Mouse (Mus musculus) testis, adult 2 months (tissue): ENCODE measurements around the gene Cobll1.

ENCODE experiments used
- CTCF ChIP-seq: fragments of 200-500 bp; IDR thresholded peaks from 2 replicates; pipeline ENCODE4 v1.5.1; 2012; ENCODE audit warnings: low read depth, mild to moderate bottlenecking, inconsistent platforms, low read length, moderate library complexity; ENCODE audit not compliant: control insufficient read depth, insufficient read depth, insufficient replicate concordance
- POLR2A ChIP-seq: fragments of 200-500 bp; IDR thresholded peaks from 2 replicates; pipeline ENCODE4 v1.6.1; 2012; ENCODE audit warnings: low read depth, mild to moderate bottlenecking, inconsistent platforms, low read length, moderate library complexity; ENCODE audit not compliant: control insufficient read depth

DNA sequence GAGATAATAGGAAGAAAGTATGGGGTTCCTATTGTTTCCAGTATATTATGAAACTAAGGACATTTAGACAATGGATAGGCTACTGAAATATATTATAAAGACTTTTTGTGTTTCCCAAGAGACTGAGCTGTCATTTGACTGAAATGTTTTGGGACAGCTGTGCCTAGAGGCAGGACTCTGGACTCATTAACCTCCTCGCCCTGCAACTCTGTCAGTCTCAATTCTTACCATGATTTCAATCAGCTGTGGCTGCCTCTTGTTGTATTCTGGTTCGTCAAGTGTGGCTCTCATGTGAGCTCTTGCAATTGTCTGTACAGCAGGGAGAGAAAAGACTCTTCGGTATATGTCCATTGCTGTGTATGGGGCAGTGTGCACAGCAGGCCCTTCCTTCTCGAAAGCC, 163.8 kb downstream of the Cobll1 start:
- TF ChIP-seq POLR2A (no peak), CTCF (no peak)
